Mouse (Mus musculus): ENCODE measurements around the gene Rps13.
A peak's percentile ranks its signal among the peaks of the same experiment; 100 is the strongest.
"Not testable (repeated sequence)": the region's sequence is repeated elsewhere in the genome, so short reads cannot be mapped to it uniquely, and the experiment has no call there.

Gene Rps13

DNA sequence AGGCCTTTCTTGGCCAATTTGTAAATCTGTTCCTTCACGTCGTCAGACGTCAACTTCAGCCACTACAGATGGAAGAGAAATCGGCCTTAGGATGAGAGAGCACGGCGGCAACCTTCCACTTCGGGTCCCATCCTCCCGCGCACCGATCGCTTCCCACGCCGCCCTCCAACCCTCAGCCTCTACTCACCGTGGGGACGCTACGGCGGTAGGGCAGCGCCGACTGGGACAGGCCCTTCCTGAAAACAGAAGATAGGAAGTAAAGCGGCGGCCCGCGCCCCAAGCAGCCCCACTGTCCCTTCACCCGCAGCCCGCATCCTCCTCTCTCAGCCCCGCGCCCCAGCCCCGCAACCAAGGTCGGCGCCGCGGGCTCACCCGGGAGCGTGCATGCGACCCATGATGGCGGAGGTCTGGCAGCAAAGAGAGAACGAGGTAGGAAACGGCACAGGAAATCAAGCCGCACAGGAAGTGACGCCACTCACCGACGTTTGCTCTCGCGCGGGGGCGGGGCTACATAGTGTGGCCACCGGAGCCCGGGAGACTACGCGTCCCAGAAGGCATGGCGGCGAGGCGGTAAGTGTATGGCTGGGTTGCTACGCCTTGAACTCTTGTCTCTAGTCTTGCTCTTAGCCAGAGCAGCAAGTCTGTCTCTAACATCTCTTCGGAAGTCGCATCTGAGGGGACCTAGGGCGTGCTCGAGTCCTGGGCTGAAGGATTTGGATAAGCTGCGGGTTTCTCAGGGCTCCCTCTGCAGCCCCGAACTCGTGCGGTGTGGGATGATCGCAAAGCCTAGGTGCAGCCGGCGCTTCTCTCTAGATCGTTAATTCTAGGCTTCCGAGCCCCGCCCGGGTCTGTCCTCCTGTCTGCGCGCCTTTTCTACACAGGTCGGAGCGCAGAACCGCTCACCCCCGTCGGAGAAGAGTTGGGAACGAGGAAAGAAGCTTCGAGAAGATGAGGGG lies at the start of gene Rps13:
Gene Rps13, minus strand, starts transcription at position 483 of the 956 bp plus-strand sequence.
- DNase-seq (ENCODE audit: low read depth, low spot score) = peak; percentile 83

DNA sequence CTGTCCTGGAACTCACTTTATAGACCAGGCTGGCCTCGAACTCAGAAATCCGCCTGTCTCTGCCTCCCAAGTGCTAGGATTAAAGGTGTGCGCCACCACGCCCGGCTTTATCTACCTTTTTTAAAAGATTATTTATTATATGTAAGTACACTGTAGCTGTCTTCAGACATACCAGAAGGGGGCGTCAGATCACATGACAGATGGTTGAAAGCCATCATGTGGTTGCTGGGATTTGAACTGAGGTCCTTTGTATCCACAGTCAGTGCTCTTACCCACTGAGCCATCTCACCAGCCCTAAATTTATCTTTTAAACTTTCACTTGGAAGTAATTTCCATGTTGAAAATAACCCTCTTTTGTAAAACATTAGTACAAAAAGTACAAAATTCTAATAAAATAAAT lies 45.2 kb upstream of the Rps13 start:
- not testable (repeated sequence) for DNase-seq (ENCODE audit: low read depth, low spot score)

DNA sequence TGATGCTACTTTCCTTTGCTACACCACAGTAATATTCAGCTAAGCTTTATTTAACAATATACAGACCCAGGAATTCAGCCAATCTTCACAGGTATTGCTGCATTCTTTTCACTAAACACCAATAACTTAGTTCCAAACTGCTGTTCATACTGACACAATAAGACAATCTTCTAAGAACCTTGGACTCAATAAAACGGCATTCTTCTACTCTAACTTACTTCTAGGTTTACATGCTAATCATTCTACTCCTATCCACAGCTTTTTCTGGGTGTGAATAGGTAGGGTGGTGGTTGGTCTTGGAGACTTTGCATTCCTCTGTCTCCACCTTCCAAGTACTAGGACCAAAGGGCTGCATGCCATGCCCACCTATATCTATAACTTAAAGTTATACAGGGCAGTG lies 40.3 kb upstream of the Rps13 start:
- no peak for DNase-seq (ENCODE audit: low read depth, low spot score)

DNA sequence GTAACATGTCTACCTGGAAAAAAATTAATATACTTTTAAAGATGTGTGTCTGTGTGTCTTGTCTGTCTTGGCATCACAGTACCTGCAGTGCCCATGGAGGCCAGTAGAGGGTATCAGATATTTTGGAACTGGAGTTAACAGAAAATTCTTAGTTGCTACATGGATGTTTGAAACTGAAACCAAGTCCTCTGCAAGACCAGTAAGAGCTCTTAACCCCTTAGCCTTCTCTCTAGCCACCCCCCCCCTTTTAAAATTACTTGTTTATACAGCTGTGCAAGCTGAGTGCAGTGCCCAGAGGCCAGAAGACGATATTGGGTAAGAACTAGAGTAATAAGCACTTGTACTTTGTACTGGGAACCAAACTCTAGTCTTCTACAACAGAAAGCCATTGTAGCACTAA lies 2.2 kb upstream of the Rps13 start:
- DNase-seq (ENCODE audit: low read depth, low spot score) = no peak

DNA sequence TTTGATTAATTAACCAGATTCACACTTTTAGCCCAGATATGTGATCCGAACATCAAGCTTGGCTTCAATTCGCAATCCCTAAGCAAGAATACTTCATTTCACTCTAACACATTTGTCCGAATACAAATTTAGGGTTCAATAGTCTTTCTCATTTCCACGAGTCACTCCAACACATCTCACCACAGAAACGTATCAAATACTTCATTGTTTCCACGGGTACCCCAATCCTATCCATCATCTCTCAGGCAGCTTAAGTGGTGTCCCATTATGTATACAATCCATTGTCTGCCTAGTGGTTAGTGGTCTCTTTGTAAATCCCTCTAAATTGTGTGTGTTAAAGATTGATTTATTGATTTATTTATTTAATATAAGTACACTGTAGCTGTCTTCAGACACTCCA lies 1.1 kb upstream of the Rps13 start:
- no peak for DNase-seq (ENCODE audit: low read depth, low spot score)

DNA sequence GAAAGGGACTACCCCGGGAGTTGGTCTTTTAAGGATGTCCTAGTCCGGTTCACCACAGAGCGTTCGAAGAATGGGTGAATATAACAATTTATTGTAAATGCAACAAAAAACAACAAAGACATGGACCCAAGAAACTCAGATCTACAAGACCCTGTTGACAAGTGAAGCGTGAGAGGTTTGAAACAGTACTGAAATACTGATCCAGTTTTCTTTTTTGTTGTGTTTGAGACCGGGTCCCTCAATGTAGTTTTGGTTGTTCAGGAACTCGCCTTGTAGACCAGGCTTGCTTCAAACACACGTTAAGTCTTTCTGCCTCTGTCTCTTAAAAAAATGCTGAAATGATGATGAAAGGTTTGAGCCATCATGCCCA lies 659 bp upstream of the Rps13 start:
- DNase-seq (ENCODE audit: low read depth, low spot score) = no peak

DNA sequence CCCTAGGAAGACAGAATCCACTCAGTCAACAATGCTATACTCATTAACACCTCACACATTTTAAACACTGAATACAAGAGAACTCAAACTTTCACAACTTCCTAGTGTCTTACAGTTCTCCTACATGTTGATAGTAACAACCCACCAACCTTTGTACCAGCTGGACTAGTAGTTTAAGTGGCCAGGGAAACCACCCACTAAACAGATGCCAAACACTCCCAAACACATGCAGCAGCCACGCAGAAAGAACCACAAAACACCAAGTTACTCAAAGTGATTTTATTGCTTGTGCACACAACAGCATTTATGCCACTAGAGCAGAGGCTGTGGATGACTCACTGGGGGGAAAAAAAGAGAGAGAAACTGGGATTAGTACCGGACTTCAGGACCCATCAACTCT lies 2.7 kb downstream of the Rps13 start:
- no peak for DNase-seq (ENCODE audit: low read depth, low spot score)

DNA sequence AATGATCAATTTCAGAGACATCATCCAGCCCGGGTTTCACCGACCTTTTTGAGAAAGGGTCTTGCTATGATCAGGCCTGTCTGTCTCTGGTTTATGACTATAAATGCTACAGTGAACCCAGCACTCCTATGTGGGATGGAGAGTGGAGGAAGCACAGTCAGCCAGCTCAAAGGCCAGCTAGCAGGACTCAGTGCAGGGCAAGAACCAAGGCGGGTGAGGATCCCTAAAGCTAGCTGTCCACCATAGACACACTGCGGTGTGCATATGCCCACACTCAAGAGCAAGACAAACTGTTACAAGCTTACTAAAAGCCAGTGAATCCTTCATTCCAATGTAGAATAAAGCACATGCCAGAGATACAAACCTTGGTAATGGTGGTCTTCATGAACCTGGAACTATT lies 4.1 kb downstream of the Rps13 start:
- no peak for DNase-seq (ENCODE audit: low read depth, low spot score)

DNA sequence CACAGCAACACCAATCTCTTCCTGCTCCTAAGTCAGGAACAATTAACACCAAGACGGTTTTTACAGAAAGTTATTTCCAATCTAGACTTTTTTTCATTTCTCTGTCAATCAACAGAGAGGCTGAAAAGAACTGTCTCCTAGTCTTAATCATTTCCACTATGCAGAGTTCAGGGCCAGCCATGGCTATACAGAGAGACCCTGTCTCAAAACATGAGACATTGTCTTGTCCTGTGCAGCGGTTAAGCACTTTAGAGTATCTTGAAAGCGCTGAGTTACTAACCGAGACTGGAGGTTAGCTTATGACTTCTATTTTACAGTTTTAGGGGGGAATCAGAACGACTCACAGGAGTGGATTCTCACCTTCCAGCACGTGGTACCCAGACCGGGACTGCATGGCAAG lies 5.2 kb downstream of the Rps13 start:
- no peak for DNase-seq (ENCODE audit: low read depth, low spot score)

DNA sequence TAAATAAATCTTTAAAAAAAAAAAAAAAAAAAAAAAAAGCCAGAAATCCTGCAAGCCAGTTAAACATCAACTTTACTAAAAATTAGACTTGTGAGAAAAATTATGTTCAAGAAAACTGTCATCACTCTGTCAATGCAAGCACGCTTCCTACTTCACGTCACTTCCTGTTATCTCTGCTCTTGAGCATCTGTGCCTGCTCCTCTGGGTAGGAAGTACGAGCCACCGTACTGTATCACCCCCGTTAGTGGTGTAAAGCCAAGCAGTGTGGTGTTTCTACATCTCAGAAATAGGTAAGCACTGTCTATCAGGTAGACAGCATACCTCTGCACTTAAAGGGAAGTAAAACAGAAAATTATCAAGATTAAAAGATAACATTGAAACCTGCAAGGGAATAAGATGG lies 6.1 kb downstream of the Rps13 start:
- no peak for DNase-seq (ENCODE audit: low read depth, low spot score)

DNA sequence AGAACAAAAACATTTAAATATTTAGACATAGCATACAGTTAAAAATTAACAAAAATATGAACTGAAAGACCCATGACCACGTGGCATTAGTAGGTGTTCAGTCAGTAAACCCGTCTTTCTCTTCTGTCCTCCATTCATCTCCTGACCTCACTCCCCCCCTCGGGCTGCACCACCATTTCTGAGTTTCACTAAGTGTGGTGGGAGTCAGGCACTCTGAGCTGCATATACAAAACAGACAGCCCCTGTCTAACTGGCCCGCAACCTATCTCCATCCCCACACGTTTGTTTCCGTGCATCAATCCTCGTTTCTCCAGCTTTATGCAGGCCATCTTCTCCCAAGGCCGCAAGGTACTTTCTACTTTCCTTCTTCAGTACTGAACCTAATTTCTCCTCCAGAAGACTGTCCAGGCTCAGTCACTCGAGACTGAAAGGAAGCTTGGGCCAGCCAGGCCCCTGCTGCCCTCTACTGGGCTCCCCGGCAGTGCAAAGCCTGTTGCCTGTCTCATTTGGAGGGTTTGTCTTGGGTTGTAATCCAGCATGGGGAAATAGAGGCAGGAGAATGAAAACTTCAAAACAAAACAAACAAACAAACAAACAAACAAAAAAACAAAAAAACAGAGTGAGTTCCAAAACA lies 10.5 kb downstream of the Rps13 start:
- DNase-seq (ENCODE audit: low read depth, low spot score) = no peak

DNA sequence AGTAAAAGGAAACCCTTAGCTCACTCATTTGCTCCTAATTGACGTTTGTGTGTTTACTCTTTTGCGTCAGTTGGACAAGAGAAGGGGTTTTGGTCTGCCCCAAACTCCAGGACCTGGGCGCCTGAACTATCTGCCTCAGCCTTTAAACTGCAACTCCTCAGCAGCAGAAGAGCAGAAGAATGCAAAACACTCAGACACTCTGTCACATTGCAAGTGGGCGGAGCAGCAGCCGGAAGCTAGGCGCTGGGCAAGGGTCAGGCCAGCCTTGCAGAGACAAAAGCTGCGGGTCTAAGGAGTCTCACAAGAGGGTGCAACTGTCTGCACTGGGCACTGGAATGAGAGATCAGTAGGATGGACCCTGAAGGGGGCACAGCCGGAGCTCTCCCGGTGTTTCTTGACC lies 24.5 kb downstream of the Rps13 start:
- no peak for DNase-seq (ENCODE audit: low read depth, low spot score)

DNA sequence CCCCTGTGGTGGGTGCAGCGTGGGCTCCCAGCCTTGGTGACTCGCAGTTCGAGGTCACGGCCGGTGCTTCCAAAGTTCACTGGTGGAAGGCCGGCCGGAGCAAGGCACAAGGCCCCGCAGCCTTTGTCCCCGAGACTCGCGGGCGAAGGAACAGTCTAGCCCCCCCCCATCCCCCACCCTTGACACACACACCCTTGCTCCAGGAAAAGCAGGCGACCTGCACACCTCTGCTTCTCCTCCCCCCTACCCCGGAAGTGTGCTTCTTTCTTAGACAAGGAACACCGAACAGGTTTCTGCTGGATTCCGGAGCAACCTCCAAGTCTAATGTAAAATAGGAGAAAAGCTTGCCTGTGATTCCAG lies 25.4 kb downstream of the Rps13 start:
- peak; percentile 55 for DNase-seq (ENCODE audit: low read depth, low spot score)

DNA sequence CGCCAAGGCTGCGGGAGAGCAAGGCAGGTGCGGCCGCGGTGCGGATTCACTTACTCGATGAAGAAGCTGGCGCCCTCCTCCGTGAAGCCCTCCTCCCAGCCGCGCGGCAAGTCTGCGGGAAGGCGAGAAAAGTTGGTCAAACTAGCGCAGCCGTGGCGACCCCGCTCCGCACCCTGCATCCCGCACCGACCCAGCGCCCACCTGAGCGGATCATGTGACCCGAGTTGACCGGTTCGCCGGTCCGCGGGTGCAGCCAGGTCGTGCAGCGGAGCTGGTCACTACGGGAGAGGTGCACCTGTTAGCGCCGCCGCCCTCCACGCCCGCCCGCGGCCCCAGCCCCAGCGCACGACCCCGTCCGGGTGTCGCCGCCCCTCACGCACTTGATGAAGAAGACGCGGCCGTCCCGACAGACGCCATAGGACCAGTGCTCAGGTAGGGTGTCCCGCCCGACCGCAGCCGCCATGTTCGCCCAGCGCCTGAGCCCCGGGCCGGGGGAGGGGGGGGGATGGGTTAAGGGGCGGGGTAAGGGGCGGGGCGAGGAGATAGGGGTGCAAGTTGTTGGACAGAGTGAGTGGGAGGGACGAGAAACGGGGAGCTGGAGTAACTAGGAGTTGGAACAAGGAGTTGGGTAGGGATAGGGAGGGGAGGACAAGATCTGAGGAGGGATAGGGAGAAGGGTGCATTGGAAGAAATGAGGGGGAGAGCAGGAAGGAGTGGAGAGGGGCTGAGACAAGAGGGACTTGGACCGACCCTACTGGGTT lies 25.9 kb downstream of the Rps13 start, which contains the start of gene Plekha7:
Gene Plekha7, minus strand, starts transcription at position 506 of the 761 bp plus-strand sequence.
- DNase-seq (ENCODE audit: low read depth, low spot score) = peak; percentile 59

DNA sequence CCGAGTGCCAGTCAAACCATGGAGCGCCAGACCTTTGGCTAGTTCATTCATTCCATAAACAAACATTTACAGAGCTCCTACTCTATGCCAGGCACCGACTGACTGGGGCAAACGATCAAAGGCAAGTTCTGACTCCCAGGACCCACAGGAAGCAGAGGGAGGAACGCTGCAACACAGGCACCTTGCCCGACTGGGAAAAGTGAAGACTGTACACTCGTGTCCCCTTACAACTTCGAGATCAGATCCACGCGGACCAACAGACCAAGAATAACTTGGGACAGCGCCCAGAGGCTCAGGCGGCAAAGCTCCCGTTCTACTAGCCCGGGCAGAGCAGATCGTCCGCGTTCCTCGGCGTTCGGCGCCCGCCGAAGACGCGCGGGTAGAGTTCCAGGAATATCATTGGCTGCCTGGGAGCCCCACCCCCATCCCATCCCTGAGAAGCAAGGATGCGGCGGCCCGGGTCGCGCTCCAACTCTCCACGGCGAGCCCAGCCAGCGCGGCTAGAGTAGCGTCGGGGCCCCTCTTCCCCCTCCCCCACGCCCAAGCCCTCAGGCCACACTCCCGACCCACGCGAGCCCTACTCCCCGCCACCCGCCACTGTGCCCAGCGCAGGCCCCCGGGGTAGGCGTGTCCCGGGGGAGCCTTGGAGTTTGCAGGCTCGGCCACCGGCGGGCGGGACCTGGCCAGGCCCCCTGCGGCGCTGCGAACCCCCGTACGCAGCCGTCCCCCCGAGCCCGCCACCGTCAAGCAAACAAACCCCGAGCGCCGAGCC lies 26.7 kb downstream of the Rps13 start:
- peak; percentile 67 for DNase-seq (ENCODE audit: low read depth, low spot score)

DNA sequence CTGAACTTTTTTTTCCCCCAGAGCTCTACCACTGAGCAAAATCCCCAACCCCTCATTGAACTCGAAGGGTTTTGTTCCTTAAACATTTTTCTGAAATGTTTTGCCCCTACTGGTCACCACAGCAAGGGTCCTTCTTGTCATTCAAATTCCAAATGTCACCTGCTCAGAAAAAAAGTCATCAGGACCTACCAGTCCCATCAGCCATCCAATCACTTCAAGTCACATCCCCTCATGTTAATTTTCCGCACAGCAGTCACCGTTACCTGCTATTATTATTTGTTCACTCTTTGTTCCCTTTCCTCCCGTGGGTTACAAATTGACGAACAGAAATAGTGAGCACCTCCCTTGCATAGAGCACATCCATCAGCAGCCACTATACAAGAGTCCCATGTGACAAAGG lies 27.4 kb downstream of the Rps13 start:
- DNase-seq (ENCODE audit: low read depth, low spot score) = no peak

DNA sequence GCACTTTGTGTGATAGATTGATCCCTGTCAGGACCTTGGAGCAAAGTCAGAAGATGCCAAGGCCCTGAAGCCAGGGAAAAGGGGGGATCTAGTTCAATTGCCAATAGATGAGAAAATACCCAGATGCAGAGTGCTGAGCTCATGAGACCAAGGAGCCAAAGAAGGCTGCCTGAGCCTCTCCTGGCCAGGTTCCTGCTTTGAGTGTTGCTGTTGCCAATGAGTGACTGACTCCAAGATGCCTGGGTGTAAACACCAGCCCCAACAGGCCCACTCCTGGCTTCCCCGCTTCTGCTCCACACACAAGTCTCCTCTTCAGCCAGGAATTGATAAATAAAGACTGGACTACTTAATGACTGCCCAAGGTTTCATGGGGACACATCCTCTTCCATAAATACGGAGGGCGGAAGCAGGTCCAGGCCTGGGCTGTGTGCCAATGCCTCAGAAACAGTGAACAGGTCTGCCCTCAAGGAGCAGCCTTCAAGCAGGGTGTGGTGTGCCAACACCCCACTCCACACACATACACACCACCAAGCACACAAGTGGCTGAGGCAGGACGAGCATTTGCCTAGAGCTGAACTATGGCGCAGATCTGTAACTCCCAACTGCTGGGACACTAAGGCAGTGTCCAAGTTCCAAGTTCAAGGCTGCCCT lies 32.2 kb downstream of the Rps13 start:
- DNase-seq (ENCODE audit: low read depth, low spot score) = no peak

DNA sequence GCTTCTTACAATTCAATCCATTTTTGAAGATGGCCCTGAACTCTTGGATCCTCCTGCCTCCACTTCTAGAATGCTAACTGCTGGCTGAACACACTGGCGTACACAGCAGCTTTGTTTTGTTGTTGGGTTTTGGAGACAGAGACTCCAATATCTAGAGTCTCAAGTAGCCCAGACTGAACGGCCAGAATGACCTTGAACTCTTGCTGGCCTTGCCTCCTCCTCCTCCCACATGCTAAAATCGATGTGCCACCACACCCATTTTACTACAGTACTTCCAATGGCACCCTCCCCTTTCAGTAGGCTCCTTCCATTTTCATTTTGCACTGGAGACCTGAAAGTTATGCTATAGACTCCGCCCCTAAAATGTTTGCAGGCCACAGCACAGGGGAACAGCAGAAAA lies 32.9 kb downstream of the Rps13 start:
- DNase-seq (ENCODE audit: low read depth, low spot score) = no peak

DNA sequence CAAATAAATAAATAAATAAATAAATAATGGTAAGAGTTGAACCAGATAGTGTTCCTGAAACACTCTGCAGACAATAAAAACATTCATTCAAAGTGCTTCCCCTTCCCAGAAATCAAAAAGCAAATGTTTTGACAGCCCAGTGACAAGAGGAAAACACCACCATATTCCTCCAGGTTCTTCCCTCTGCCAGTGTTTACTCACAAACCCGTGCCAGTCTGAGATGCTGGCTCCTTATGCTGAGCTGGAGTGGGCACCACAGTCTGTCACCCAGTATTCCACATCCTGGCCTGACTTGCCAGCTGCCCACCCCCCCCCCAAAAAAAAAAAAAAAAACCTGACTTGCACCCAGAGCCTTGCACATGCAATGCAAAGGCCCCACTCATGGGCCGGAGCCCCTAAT lies 35.1 kb downstream of the Rps13 start:
- no peak for DNase-seq (ENCODE audit: low read depth, low spot score)

DNA sequence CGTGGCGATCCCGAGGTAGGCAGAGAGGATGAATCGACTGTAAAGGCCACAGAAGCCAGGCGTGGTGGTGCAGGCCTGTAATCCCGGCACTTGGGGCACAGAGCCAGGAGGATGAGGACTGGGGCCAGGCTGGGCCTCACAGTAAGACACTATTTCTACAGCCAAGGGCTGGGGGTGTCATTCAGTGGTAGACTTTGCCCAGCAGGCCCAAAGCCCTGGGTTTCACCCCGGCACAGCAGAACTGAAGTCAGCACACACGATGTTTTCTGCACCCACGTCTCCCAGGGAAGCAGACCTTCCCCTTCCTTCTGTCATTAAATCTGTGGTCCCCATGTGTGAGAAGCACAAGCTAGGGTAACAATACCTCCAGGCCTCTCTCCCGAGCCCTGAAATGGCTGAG lies 35.6 kb downstream of the Rps13 start:
- DNase-seq (ENCODE audit: low read depth, low spot score) = no peak

DNA sequence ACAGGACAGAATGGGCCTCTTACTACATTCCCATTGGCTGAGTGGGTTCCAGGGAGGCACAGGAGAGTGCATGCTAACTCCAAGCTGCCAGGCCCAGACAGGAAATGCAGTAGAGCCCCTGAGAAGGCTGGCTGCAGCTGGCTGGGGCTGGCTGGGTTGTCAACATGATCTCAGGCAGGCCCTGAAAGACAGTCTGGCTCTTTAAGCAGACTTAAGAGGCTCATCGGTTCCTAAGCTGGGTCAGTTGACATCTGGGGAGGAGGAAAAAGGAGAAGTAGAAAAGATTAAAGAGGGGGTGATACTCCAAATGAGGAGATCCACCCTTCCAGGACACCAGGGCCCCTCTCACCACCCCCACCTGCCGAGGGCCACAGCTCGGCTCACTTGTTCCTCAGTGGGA lies 39.0 kb downstream of the Rps13 start:
- no peak for DNase-seq (ENCODE audit: low read depth, low spot score)

All from WW6 (cell line).